Comparison of ENCODE assay signal across 14 mouse cellular contexts in the genomic region with DNA sequence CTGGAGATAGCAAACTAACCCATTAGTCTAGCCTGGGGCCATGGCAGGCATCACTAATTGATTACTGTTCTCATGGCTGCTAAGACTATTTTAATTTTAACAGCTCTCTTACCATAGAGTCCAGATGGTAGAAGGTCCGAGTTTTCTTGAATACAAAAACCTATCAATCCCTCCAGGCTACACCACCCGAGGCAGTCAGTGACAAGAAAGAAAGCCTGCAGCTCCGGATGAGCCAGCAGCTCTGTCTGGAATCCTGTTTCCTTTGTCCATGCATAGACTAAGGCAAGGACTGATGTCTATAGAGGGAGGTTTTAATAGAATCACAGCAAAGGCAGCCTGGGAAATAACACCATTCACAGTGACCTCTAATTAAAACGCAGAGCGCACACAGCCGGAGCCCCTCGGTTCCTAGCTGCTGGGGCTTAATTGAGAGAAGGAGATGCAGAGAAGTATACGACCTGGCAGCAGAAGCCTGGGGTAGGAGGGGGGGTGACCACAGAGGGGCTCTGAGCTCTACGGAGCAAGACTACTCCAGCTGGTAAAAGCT. TPM values are rescaled to one million over a fixed set of nuclear protein-coding genes. Genes with fewer than 3 reads are reported as not detected.
DNase-seq lines count a peak whose midpoint lies in the region; ATAC-seq and TF ChIP-seq lines count a peak whose summit lies in the region.
"Had no signal": no experiment of that assay in that cellular context is flagged by ENCODE, and none has a peak within 500 bp of the region (broad histone marks: within the 10 kb centered on the region; RNA-seq: fewer than 3 reads in every experiment).

No protein-coding gene starts in this region.

- TF ChIP-seq CTCF in midbrain, postnatal 0 days (IDR thresholded peaks at IDR 0.05) = no peak

- whole genome bisulfite sequencing in forebrain, embryonic 13.5 days = 4% methylated on average over 9 of the region's 9 CpGs
- WGBS in midbrain, postnatal 0 days = 8% methylated on average over 9 of the region's 9 CpGs

- H3K36me3 ChIP-seq in forebrain, embryonic 13.5 days (ENCODE audit: poor library complexity, severe bottlenecking) = no peaks in the 10 kb centered on the region
- H3K36me3 ChIP-seq in midbrain, postnatal 0 days (ENCODE audit: insufficient read depth, low read length) = no peaks in the 10 kb centered on the region

- peaks cover 20% of the 10 kb centered on the region for H3K4me1 ChIP-seq in forebrain, embryonic 13.5 days
- peaks cover 9% of the 10 kb centered on the region; the same call in 1 of the 2 replicates for H3K4me1 ChIP-seq in midbrain, postnatal 0 days (ENCODE audit: insufficient read depth, low read length)

- H3K4me2 ChIP-seq in forebrain, embryonic 13.5 days = no peak overlapping the region
- H3K4me2 ChIP-seq in midbrain, postnatal 0 days (ENCODE audit: low read depth, low read length, poor library complexity, severe bottlenecking) = 0 out of 2 replicates have a peak overlapping the region, but pooled peaks have one; percentile 6

- peak; percentile 18 for DNase-seq in embryo, embryonic 9.5 days (ENCODE audit: extremely low spot score)
- peak; percentile 28 for DNase-seq in hindlimb bud, embryonic 11.5 days (ENCODE audit: extremely low spot score, low read depth, low spot score)
- DNase-seq in midbrain, postnatal 0 days (ENCODE audit: low spot score) = peak; percentile 61
- no peak for DNase-seq in left cerebral cortex, adult 8-10 months (ENCODE audit: low spot score in 2 of 2)
- DNase-seq in heart, adult 9 months (ENCODE audit: low spot score in 2 of 2) = no peak
- no peak for DNase-seq in adrenal gland, postnatal 4 days (ENCODE audit: low spot score in 2 of 2)
- DNase-seq in urinary bladder, adult 18-20 months (ENCODE audit: low spot score in 2 of 2) = no peak
- DNase-seq: kidney, adult 18-20 months; left cerebral cortex, postnatal 4 days; lung, postnatal 14 days had no signal

- H3K27me3 ChIP-seq in forebrain, embryonic 13.5 days = no peaks in the 10 kb centered on the region
- H3K27me3 ChIP-seq in midbrain, postnatal 0 days (ENCODE audit: insufficient read depth, low read length) = no peaks in the 10 kb centered on the region

- peak overlapping the region; percentile 80 for H3K27ac ChIP-seq in forebrain, embryonic 13.5 days
- peak overlapping the region; percentile 65 for H3K27ac ChIP-seq in midbrain, postnatal 0 days (ENCODE audit: low read depth, low read length)

- no peak overlapping the region for H3K9ac ChIP-seq in forebrain, embryonic 13.5 days
- H3K9ac ChIP-seq in midbrain, postnatal 0 days (replicated peaks; ENCODE audit: low read length, poor library complexity, severe bottlenecking) = no peak overlapping the region

- H3K4me3 ChIP-seq in forebrain, embryonic 13.5 days = no peak overlapping the region
- H3K4me3 ChIP-seq in midbrain, postnatal 0 days (ENCODE audit: low read depth, low read length) = no peak overlapping the region

- H3K9me3 ChIP-seq in forebrain, embryonic 13.5 days (replicated peaks) = no peaks in the 10 kb centered on the region
- no peaks in the 10 kb centered on the region for H3K9me3 ChIP-seq in midbrain, postnatal 0 days (ENCODE audit: low read length)

- peak; percentile 90 for ATAC-seq in forebrain, embryonic 13.5 days
- ATAC-seq in midbrain, postnatal 0 days (ENCODE audit: low FRiP score) = peak; percentile 46; the same call in 1 of the 2 replicates

RNA-seq across cellular contexts. Expression of a gene that starts 29.2 kb away (rescaled TPM):
- 0.06 and 0.09 TPM in 2 replicates for polyA plus RNA-seq in forebrain, embryonic 13.5 days (2015; fragmentation: Nextera tagmentation; extraction: Ambion mirVana)
- 0.55 TPM in 1 of 2 replicates, not detected in the other for total RNA-seq in midbrain, postnatal 0 days (2014; rRNA removed)
- polyA plus RNA-seq in midbrain, postnatal 0 days (2015; fragmentation: Nextera tagmentation; extraction: Ambion mirVana) = not detected in 2 replicates
- total RNA-seq in left cerebral cortex, adult 8-10 months (2022) = not detected
- not detected for total RNA-seq in adrenal gland, postnatal 4 days (2021)
- total RNA-seq: common myeloid progenitor, adult 5-6 weeks; left cerebral cortex, postnatal 4 days; neutrophil, adult 5-6 weeks had no signal
- polyA plus RNA-seq: heart, embryonic 14.5 days had no signal

Comparison
In these comparisons a context has a peak if more than half of its experiments do, and no peak if none do; other contexts are left out.
1. DNase-seq: peak in embryo, embryonic 9.5 days (single experiment), hindlimb bud, embryonic 11.5 days (single experiment) and midbrain, postnatal 0 days (single experiment); none in left cerebral cortex, adult 8-10 months (0 of 2), heart, adult 9 months (0 of 2), adrenal gland, postnatal 4 days (0 of 2) and urinary bladder, adult 18-20 months (0 of 2).